Mouse (Mus musculus): ENCODE data around the gene Itprid2.

DNA sequence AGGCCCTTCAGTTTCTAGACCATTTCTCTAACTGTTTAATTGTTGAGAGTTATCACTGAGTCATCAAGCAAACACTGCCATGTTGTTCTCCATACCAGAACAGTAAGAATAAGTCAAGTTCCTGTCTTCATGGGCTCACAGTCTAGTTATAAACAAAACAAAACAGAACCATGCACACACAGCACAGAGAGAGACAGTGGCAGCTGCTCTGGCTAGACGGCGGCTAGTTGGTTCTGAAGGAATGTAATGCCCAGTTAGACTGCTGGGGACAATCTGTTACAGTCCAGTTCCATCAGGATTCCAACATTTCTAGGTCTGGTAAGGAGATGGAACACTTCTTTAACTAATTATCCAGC, 18.6 kb downstream of the Itprid2 start:
- TF ChIP-seq CTCF (IDR thresholded peaks at IDR 0.05; ENCODE audit: low read depth, low read length) (no peak), TAL1 (conservative IDR thresholded peaks at IDR 0.05; ENCODE audit: low read depth, low read length) (no peak), GATA1 (IDR thresholded peaks at IDR 0.05; ENCODE audit: borderline replicate concordance, low read length) (no peak)
